Mouse (Mus musculus) CH12.LX (cell line): ENCODE results near the gene Mdk.

Experiments used
- CTCF ChIP-seq, 2 experiments: IDR thresholded peaks in 1 of 2; conservative IDR thresholded peaks in 1 of 2; 2 replicates each; pipeline ENCODE4 v1.5.1; 2011 to 2012; ENCODE audit warnings: low read depth in 2 of 2, low read length in 2 of 2, improper control_type of control experiment in 1 of 2, inconsistent platforms in 1 of 2, mild to moderate bottlenecking in 1 of 2, moderate library complexity in 1 of 2
- GABPA ChIP-seq: IDR thresholded peaks from 2 replicates; pipeline ENCODE4 v1.6.1; 2012; ENCODE audit warnings: low read depth, low read length, improper control_type of control experiment, inconsistent platforms; ENCODE audit not compliant: insufficient replicate concordance
- MEF2A ChIP-seq: IDR thresholded peaks from 2 replicates; pipeline ENCODE4 v1.6.1; 2014; ENCODE audit warnings: low read depth, mild to moderate bottlenecking, inconsistent platforms, low read length, improper control_type of control experiment, borderline replicate concordance

GRCm38 (mm10) chr2:91949411-91950274, 17.5 kb upstream of the Mdk start:
- TF ChIP-seq GABPA (no peak), CTCF (conservative IDR thresholded peaks at IDR 0.05 in 1 of 2, IDR thresholded peaks at IDR 0.05 in 1 of 2; ENCODE audit: low read depth in 2 of 2, low read length in 2 of 2) (no peak), MEF2A (no peak)
